Mouse (Mus musculus) megakaryocyte-erythroid progenitor cell, adult 5-6 weeks (primary cell): ENCODE results near the gene Arhgef15. TPM values are rescaled to one million over a fixed set of nuclear protein-coding genes. Genes with fewer than 3 reads are reported as not detected.
"Not testable (repeated sequence)": the region's sequence is repeated elsewhere in the genome, so short reads cannot be mapped to it uniquely, and the experiment has no call there.

Experiments used
- ATAC-seq: replicated peaks from 2 replicates; pipeline ENCODE4 v1.8.0; 2016; ENCODE audit warnings: mild to moderate bottlenecking, inconsistent platforms; ENCODE audit not compliant: severe bottlenecking, poor library complexity, low FRiP score, low TSS enrichment
- total RNA-seq, 2 experiments: library from RNA; stranded (forward) in 1 of 2; stranded (reverse) in 1 of 2; fragments of 200-1000, 215-1000 nt in 1 of 2; fragments of >200 nt in 1 of 2; fragmentation: Nextera tagmentation in 1 of 2; gene quantifications; 2 replicates each; pipeline ENCODE4 v1.2.3; 2014 to 2017

The Arhgef15 gene
- total RNA-seq, 2 experiments from 2014 or later = not detected

DNA sequence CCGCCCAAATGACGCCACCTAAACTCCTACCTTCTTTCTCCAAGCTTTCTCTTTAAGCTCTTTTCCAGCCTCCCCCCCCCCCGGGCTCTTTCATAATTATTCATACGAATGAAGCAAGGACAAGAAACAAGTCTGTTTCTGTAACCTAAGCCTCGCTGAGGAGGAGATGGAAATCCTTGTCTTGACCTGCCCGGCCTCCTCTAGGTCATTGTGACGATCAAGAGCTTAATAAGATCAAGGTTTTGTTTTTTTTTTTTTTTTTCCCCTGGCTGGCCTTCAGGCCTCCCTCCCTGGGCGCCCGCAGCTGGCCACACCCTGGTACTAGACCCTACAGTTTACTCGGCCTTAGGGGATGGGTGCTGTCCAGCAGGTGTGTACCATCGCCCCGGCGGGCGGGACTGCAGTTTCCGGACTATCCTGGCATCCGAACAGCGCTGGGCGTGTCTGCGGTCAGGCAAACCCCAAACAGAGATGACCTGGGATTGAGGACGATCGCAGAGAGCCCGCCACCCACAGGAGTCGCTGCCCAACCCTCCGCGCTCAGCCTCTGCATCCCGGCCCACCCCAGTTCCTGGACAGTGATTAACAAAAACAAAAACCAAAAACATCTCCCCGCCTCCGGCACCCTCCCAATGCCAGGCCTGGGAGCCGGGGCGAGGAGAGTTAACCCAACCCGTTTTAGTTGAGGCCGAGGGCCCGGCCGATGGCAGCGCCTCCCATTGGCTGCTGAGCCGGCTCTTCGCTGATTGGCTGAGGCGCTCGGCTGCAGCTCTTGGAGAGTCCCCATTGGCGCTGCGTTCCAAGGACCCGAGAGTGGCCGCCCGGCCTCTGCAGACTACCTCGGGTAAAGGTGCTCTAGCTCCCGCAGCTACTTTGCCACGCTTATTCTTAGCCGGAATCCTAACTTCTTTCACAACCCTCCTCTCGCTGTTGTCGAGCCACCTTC, 10.3 kb upstream of the Arhgef15 start, which contains the start of gene Slc25a35:
Slc25a35 (plus strand) TSS at position 795 of the 946 bp plus-strand sequence.
- ATAC-seq = peak; percentile 91

DNA sequence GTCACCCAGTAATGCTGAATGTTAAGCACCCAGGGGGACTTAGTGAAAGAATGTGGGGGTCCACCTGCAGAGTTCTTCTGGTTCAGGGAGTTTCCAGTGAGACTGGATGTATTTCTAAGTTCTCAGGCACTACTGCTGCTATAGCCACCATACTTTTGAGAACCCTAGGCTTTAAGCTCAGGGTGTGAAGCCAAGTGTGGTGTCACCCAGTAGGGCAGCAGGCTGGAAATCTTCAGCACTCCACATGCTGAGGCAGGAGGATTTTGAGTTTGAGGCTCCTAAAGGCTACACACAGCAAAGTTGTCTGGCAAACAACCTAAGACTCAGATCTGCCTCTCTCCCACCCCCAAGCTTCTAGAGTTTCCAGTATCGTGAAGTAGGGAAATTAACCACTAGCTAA, 9.3 kb upstream of the Arhgef15 start:
- ATAC-seq = no peak

DNA sequence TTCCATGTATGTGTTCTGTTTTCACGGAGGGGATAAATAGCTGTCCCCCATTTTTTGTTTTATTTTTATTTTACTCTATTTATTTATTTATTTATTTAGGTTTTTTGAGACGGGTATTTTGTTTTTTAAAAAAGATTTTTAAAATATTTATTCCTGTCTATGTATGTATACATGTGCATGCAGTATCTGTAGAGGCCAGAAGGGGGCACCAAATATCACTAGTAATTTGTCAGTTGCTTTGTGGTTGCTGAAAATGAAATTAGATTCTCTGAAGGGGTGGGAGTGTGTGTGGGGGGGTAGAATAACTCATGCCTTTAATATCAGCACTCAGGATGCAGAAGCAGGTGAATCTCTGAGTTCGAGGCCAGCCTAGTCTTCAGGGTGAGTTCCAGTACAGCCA, 8.6 kb upstream of the Arhgef15 start:
- ATAC-seq = no peak

DNA sequence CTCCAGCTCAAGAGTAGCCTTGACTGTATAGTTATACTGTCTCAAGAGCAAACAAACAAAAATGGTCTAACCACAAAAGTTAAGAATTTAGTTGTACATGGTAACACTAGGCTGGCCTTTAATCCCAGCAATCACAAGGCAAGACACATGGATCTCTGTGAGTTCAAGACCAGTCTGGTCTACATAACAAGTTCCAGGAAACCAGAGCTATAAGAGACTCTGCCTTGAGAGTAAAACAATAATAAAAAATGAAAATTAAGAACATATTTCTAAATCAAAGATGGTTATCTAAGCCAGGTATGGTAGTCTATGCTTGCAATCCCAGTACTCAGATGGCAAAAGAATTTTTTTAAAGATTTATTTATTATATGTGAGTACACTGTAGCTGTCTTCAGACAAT, 7.8 kb upstream of the Arhgef15 start:
- ATAC-seq = no peak

DNA sequence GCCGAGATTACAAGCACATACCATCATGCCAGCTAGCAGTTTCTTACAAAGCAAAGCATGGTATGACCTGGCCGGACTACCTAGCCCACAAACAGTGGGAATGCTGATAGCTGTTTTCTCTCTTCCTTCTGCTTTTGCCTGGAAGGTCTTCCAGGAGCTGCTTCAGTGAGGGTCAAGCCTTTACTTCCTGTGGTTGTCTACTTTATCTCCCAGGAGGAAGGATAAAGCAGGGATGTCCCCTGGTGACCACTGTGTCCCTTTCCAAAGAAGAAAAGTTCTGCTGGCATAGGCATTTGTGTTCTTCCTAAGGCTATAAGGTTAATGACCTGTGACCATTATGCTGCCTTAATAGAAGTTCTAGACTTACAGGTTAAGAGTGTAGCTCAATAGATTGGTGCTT, 6.1 kb upstream of the Arhgef15 start:
- no peak for ATAC-seq

DNA sequence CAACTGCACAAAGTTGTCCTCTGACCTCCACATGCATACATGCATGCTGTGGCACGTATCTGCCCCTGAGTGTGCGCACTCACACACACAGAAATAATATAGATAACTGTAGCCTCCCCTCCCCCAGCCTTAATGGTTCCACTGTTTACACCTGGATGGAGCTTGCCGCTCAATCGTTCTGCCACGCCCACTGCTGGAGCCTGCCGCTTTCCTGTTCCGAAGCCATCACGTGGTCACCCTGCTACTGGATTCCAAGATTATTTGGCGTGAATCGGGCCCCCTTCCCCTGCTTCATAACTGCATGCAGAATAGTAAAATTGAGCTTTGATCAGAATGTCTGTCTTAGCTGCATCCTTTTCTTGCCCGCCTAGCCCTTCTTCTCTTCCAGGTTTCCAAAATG, 4.9 kb upstream of the Arhgef15 start:
- not testable (repeated sequence) for ATAC-seq

DNA sequence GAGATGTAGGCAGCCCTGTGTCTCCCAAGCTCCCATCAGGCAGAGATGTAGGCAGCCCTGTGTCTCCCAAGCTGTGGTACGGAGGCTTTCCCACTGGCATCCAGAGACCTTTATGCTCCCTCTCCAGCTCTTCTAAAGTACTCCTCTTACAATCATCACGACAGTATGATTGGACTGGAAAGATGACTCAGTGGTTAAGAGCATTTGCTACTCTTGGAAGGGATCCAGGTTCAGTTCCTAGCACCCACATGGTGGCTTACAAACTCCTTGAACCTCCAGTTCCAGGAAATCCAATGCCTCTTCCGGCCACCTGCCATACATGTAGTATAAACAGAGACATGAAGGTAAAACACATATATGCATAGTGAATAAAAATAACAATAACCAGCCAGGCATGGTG, 4.3 kb upstream of the Arhgef15 start:
- no peak for ATAC-seq

DNA sequence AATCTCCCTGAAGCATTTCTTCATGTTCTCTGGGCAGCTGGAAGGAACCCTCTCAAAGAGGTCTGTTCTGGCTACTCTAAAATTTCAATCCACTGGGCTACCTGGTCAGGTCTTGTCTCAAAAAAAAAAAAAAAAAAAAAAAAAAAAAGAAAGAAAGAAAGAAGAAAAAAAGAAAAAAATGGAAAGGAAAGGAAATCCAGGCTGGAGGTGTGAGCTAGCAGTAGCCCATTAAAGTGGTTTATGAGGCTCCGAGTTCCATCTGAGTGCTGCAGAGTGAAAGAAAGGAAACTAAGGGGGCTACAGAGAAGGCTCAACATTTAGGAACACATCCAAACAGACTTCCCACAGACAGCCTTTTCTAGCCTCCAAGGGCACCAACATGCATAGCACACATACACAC, 691 bp upstream of the Arhgef15 start:
- no peak for ATAC-seq

DNA sequence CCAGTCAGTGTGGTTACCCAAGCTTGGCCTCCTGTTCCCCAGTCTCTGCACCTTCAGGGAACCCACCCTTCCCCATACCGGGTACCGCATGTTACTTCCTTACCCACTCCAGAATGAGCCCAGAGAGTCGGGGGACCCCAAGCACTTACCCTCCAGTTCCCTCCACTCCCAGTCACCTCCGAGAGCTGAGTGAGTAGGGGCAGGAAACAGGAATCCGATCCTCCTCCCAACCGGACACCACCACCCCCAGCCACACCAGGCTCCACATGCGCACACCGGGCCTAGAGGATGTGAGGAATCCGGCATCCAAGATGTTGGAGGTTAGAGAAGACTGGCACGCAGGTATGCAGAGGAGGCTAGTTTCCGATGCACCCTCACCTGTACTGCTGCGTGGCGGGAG, 583 bp downstream of the Arhgef15 start:
- ATAC-seq = no peak

DNA sequence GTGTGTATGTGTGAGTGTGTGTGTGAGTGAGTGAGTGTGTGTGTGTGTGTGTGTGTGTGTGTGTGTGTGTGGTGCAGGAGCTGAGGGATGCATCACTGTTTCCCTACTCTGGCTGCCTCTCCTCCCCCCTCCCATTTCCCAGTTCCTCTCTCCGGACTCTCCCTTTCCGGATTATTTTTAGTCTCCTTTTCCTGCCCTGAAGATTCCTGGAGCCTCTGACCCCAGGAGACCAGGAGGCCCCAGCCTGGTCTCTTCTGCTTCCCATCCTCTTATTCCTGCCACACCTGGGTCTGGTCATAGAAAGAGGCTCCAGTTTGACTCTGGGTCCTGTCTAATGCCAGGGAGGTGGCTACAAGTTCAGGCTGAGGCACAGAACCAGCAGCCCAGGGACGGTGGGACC, 1.2 kb downstream of the Arhgef15 start:
- no peak for ATAC-seq

DNA sequence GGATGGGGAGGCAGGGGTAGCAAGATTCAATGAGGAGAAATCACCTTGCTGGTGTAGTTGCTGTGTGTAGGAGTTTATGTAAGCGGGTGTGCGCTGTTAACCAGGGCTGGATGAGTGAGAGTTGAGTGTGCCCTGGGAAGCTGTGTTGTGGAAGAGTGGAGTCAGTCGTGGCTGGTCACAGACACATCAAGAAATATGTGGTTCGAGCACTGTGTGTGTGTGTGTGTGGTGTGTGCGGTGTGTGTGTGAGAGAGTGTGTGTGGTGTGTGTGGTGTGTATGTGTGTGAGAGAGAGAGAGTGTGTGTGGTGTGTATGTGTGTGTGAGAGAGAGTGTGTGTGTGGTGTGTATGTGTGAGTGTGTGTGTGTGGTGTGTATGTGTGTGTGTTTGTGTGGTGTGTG, 1.8 kb downstream of the Arhgef15 start:
- no peak for ATAC-seq

DNA sequence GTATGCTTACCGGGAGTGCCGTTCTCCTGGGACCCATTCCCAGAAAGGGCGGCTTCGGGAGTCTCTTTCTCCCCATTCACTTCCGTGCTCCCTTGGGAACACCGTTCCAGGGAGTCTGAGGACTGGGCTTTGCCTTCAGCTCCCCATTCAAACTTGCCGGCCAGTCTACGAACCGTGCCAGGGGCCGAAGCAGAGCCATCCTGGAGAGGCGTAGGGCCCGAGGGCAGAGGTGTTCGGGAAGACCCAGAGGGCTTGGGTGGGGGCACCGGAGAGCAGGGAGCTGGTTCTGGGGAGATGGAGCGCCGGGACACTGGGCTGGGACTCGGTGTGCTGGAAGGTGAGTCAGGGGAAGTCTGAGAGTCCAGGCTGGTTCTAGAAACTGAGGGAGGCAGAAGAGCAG, 2.9 kb downstream of the Arhgef15 start:
- ATAC-seq = 0 out of 2 replicates have a peak, but pooled peaks have one; percentile 20

DNA sequence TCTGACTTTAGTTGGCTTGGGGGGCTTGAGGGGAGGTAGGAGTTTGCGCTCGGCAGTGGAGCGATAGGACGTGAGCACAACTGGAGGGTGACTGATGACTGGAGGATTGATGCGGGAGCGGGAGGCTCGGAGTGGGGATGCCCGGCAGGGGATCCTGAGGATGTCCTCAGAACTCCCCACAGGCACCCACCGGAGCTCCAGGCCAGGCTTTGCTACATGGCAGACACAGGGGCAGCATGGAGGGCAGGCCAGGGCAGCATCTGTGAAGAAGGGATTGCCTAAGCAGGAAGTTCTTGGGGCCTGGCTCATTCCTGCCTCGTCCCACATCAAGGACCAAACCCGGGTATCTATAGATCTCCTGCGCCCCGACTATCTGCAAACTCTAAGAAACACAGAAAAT, 3.4 kb downstream of the Arhgef15 start:
- no peak for ATAC-seq

DNA sequence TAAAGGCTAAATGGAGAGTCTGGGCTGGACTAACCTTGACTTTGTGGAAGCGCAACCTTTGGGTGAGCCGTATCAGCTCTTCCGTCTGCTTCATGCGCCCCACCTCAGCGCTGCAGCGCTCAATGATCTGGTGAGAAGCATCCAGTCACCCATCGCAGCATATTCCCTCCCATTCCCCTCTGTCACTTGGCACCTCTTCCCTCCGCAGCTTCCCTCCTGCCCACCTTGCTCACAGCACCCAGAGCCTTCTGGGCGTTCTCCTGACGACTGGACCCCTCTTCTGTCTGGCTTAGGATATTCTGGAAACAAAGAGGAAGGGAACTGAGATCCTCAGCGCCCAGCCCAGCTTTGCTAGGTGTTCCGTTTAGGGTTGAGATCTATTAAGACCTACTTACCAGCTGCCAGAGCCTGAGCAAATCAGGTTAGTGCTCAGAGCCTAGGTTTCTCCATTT, 9.7 kb downstream of the Arhgef15 start:
- ATAC-seq = no peak

DNA sequence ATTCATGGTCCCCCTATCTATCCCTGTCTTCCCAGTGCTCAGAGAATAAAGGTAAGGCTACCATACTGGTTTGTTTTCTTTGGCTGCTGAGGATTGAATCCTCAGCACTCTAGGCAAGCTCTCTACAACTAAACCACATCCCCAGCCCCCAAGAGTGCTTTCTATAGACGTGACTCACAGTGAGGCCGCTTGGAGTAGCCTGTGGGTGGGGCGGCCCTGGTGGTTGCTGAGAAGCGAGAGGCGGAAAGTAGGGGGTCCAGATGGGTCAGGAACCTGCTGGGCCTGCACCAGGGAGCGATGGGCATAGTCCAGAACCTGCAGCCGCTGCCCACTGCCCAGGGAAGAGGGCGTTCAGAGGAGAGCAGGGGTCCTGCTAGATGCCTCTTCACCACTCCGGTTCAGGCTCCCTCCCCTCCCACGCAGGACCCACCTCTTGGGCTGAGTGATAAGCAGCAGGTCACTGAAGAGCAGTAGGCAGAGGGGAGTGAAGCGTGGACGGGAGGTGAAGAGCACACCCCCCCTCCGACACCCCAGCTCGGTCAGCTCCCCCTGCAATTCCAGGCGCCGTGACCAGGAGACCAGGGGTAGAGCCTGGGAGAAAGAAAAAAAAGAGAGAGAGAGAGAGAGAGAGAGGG, 10.4 kb downstream of the Arhgef15 start:
- ATAC-seq = no peak

DNA sequence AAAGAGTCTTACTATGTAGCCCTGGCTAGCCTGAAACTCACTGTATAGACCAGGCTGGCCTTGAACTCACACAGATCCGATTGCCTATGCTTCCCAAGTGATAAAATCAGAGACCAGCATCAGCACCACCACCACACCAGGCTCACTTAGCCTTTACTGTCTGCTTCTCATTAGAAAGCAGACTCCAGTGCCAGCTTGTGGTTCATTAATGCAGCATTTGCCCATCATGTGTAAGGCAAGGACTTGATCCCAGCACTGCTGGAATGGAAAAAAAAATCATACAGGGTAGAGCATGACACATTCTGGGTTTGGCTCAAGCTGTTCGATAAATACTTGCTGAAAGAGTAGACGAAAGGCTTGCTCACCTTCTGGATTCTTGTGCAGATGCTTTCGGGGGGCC, 11.3 kb downstream of the Arhgef15 start:
- no peak for ATAC-seq

DNA sequence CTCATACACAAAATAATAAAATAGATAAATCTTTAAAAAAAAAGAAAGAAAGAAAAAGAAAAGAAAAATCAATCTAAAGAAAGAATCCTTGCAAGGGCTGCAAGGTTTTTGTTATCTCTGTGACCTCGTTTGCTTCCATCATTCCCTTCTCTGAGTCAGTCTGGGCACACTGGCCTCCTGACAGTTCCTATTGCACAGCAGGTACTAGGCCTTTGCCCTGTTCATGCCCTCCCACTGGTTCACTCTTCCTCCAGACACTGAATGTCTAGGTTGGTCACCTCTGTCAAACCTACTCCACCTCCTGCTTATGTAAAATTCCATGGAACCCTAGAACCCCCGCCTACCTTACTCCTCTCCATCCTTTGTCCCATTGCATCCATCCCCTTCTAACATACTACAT, 12.0 kb downstream of the Arhgef15 start:
- ATAC-seq = no peak

DNA sequence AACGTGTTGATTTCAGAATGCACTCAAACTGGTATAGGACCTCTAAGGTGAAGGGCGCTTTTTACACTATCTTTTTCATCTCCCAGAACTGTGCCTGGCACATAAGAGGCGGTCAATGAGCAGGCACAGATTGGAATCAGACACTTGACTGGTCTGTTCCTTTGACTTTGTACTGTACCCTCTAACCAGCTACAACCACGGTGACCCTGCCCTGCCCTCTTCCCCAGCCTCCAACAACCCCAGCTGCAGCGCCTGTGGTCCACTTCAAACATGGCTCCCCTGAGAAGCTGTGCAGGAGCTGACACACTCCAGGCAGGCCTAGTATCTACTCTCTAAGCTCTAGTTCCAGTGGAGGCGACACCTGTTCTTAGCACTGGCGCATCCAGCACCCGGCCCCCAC, 14.5 kb downstream of the Arhgef15 start:
- ATAC-seq = no peak

DNA sequence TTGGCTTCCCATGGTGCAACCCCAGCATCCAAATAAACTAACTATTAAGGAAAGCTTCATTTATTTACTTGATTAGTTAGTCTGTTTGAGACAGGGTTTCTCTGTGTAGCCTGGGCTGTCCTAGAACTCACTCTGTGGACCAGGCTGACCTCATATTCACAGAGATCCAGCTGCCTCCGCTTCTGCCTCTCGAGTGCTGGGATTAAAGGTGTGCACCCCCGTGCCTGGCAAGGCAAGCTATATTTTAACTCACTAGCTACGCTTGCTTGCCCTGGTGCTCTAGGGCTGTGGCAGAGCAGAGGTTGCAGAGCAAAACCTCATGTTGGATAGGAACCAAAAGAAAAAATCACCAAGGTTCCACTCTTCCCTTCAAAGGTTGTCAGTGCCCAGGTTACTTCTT, 16.8 kb downstream of the Arhgef15 start:
- no peak for ATAC-seq

DNA sequence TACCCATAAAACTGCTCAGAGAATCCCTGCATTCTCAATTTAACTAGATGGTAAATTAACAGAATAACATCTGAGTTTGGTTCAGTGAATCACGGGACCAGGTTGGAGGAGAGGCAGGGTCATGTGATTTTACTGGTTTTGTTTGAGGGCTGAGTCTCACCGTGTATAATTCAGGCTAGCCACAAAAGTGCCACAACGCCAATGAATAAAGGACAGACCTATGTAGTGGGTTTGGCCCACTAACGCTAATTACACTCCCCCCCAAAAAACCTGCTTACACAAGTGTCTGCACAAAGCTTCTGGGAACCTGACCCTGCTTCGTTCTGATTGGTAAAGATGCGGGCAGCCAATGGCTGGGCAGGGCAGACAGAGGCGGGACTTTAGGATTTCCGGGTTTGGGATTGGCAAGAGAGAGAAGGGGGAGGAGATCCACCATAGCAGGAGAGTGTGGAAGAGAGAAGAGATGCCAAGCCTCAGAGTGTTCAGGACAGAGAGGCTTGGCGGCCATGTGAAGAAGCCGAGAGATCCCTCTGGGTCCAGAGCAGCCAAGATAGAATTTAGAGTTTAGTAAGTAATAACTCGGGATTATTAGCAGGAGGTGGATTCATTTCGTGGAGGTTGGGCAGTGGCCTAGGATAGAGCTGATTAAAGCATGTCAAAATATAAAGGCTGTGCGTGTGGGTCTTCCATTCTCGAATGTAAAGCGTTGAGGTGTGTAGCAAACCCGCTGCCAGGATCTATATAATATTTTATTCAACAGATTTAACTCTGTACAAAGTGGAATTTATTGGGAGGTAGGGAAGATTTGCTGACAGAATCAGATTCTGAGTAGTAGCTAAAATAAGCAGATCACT, 17.6 kb downstream of the Arhgef15 start:
- ATAC-seq = peak; percentile 99
